Mouse (Mus musculus) megakaryocyte, embryonic 14.5 days (primary cell): ENCODE data around the gene Ece1. TPM values are rescaled to one million over a fixed set of nuclear protein-coding genes. Genes with fewer than 3 reads are reported as not detected.

Experiments used
- H3K27me3 ChIP-seq: replicated peaks from 2 replicates; pipeline ENCODE3; 2012; ENCODE audit warnings: inconsistent platforms
- H3K36me3 ChIP-seq: replicated peaks from 2 replicates; pipeline ENCODE3; 2012; ENCODE audit warnings: low read length, inconsistent platforms, mixed read lengths
- H3K4me1 ChIP-seq: 2 replicates; pipeline ENCODE4 v1.6.1; 2012; ENCODE audit warnings: inconsistent platforms
- H3K4me3 ChIP-seq: replicated peaks from 2 replicates; pipeline ENCODE3; 2012; ENCODE audit warnings: moderate library complexity, mild to moderate bottlenecking, inconsistent platforms
- H3K9me3 ChIP-seq: 2 replicates; pipeline ENCODE4 v1.6.1; 2012; ENCODE audit warnings: inconsistent platforms
- FLI1 ChIP-seq: IDR thresholded peaks from 2 replicates; pipeline ENCODE4 v1.6.1; 2012; ENCODE audit warnings: low read length, inconsistent platforms, mixed read lengths
- GATA1 ChIP-seq: IDR thresholded peaks from 3 replicates; pipeline ENCODE4 v1.6.1; 2012; ENCODE audit warnings: mixed read lengths, low read length, inconsistent platforms, borderline replicate concordance
- polyA plus RNA-seq: library from polyadenylated mRNA; stranded (reverse); fragments of >175 nt; gene quantifications from 2 replicates; pipeline ENCODE4 v1.2.3, GENCODE M21; 2012; ENCODE audit warnings: low replicate concordance; ENCODE audit not compliant: insufficient read depth

Gene Ece1
- polyA plus RNA-seq, 1 experiment, result 5.0 TPM

DNA sequence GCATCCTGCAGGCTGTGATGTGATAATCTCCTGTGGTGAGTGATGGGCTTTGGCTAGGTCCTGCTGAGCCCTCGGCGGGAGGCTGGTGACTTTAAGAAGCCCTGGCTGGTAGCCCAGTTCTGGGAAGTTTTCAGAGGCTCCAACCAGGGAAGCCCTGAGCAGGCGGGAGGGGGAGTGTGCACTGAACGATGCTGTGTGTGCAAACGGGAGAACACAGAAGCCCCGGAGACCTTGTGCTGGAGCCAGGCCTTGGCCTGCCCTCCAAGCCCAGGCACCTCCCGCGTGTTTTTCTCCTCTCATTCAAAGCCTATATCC, 35.2 kb downstream of the Ece1 start:
- peaks cover 22% of the 10 kb centered on the region for H3K4me1 ChIP-seq
- no peaks in the 10 kb centered on the region for H3K9me3 ChIP-seq
- no peaks in the 10 kb centered on the region for H3K36me3 ChIP-seq
- peaks cover 46% of the 10 kb centered on the region for H3K27me3 ChIP-seq
- no peak overlapping the region for H3K4me3 ChIP-seq
- TF ChIP-seq FLI1 (no peak), GATA1 (no peak)

DNA sequence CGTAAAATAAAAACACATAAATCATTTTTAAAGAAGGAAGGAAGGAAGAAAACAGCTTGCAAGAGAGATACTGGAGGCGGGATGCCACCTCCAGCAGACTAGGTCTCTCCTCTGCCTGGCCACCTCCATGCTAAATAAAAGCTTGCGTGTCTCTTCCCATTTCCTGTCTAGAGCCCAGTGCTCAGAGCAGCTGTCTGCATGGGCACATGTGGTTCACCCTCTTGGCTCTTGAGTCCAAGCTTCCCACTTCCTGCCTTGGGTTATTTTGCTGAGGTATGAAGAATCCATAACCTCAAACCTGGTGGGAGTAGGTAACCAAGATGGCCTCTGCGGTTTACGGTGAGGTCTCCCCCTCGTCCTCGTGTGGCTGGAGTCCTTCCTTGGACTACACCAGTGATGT, 36.5 kb downstream of the Ece1 start:
- Histone ChIP-seq H3K36me3 (no peaks in the 10 kb centered on the region), H3K9me3 (no peaks in the 10 kb centered on the region), H3K4me1 (peaks cover 22% of the 10 kb centered on the region), H3K27me3 (peaks cover 45% of the 10 kb centered on the region), H3K4me3 (no peak overlapping the region)
- TF ChIP-seq FLI1 (no peak), GATA1 (no peak)

DNA sequence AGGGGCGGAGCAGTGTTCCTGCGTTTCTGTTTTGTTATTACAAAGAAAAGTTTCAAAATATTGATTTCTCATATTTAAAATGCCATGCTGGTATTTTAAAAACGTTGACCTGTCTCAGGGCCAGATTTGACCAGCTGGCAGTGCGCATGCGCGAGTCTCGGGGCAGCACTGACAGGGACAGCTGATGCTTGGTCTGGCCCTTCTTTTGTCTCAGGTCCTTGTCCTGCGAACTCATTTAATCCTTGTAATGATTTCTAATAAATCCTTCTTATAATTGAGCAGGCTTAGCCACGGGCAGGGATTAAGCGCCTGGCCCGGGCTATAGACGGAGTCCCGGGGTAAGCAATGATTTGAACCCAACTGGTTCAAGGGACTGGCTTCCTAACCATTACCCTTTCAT, 40.2 kb downstream of the Ece1 start:
- H3K4me3 ChIP-seq, result no peak overlapping the region
- peaks cover 26% of the 10 kb centered on the region for H3K4me1 ChIP-seq
- H3K27me3 ChIP-seq, result peaks cover 53% of the 10 kb centered on the region
- no peaks in the 10 kb centered on the region for H3K9me3 ChIP-seq
- no peaks in the 10 kb centered on the region for H3K36me3 ChIP-seq
- TF ChIP-seq GATA1 (no peak), FLI1 (no peak)

DNA sequence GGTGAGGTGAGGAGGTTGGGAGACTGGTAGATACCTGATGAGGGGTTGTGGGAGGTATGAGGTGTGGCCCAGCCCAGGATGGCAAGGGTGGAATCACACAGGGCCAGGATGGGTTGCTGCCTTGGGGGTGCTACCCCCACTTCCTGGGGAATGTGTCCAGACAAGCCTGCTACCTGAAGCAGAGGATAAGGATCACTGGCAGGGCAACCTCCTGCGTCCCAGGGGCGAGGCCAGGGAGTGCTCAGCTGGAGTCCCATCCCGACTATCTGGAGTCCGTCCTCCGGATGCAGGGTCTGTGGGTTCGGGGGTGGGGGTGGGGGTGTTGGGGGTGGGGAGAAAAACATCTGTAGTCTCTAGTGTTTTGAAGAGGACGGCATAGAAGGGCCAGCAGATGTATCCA, 40.8 kb downstream of the Ece1 start:
- no peaks in the 10 kb centered on the region for H3K9me3 ChIP-seq
- H3K4me3 ChIP-seq, result no peak overlapping the region
- no peaks in the 10 kb centered on the region for H3K36me3 ChIP-seq
- TF ChIP-seq GATA1 (no peak), FLI1 (no peak)
- H3K27me3 ChIP-seq, result peaks cover 48% of the 10 kb centered on the region
- peaks cover 24% of the 10 kb centered on the region for H3K4me1 ChIP-seq

DNA sequence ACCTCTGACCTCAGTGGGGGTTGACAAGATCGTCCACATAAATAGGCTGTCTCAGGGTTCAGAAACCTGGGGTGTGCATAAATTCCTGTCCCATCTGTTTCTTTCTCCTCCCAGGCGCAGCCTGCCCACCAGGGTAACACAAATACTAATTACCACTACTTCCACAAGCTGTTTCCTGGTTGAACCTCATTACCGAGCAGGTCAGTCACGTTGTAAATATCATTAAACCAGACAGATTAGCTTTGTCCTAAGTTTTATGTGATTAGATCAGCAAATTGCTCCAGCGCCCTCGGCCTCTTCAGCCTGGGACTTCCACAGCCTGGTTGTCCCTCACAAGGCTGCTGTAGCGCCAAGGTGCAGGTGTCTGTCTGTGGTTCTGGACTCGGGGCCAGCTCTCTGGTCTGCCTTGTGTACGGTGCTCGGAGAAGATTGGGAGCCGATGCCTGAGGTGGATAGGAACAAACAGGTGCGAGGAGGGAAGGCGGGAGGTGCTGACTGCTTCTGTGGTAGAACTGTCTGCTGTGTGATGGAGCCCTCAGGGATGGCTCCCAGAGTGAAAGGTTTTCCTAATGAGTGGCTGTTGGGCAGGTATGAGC, 43.0 kb downstream of the Ece1 start:
- Histone ChIP-seq H3K4me1 (peaks cover 20% of the 10 kb centered on the region), H3K9me3 (no peaks in the 10 kb centered on the region), H3K36me3 (no peaks in the 10 kb centered on the region), H3K27me3 (peaks cover 29% of the 10 kb centered on the region), H3K4me3 (no peak overlapping the region)
- TF ChIP-seq FLI1, result no peak
- TF ChIP-seq GATA1, result no peak

DNA sequence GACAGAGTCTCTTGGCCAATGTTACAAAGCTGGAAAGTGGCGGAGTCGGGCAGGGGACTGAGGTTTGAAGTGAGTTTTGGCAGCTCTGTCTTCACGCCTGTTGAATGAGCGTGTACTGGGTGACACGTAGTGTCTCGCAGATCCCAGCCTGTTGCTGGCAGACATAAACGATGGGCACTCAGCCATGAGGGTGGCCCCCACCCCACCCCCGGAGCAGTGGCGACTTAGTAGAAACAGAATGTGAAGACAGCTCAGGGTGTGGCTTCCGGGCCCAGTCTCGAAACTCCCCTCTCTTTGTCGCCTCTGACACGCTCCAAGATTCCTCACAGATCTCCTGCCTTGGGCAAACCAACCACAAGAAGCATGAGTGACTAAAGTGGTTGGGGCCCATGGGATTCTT, 45.9 kb downstream of the Ece1 start:
- Histone ChIP-seq H3K27me3 (peaks cover 32% of the 10 kb centered on the region), H3K36me3 (no peaks in the 10 kb centered on the region), H3K9me3 (no peaks in the 10 kb centered on the region), H3K4me3 (no peak overlapping the region), H3K4me1 (peaks cover 23% of the 10 kb centered on the region)
- no peak for TF ChIP-seq GATA1
- TF ChIP-seq FLI1, result no peak

DNA sequence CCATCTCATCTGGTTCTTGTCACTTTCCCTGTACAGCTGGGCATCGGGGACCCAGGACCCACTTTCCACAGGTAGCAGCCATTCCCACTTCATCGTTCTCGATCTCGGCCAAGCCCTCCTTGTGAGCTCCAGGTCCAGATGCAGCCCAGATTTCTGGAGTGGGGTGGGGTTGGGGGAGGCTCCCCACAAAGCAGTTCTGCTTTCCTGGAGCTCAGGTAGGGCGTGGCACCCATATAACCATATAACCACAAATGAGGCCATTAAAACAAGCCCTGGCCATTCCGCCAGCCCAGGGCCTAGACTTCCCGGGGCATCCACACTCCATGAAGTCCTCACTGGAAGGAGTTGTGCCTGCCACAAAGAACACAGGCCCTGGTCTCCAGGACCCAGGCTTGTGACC, 46.5 kb downstream of the Ece1 start:
- no peak for TF ChIP-seq FLI1
- TF ChIP-seq GATA1, result no peak
- Histone ChIP-seq H3K4me1 (peaks cover 28% of the 10 kb centered on the region), H3K4me3 (no peak overlapping the region), H3K36me3 (no peaks in the 10 kb centered on the region), H3K27me3 (peaks cover 34% of the 10 kb centered on the region), H3K9me3 (no peaks in the 10 kb centered on the region)

DNA sequence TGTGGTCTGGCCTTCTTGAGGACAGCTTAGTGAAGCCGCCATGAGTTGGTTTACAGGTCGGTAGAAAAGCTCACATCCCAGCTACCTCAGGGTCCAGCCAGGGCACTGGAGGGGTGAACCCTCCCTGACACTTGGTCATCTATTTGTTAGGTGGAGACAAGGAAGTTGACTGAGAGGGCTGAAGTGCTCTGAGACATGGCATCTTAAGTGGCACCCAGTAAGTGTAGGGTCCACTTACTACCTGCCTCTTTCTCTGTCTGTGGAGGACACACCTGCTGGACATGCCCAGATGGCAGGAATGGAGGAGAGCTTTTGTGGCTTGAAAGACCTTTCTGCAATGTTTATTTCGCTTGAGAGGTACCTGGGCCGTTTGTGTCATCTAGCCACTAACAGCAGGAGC, 46.9 kb downstream of the Ece1 start:
- H3K27me3 ChIP-seq, result peaks cover 36% of the 10 kb centered on the region
- H3K4me1 ChIP-seq, result peaks cover 33% of the 10 kb centered on the region
- peak overlapping the region; percentile 77 for H3K4me3 ChIP-seq
- TF ChIP-seq FLI1 (no peak), GATA1 (no peak)
- H3K9me3 ChIP-seq, result no peaks in the 10 kb centered on the region
- H3K36me3 ChIP-seq, result no peaks in the 10 kb centered on the region

DNA sequence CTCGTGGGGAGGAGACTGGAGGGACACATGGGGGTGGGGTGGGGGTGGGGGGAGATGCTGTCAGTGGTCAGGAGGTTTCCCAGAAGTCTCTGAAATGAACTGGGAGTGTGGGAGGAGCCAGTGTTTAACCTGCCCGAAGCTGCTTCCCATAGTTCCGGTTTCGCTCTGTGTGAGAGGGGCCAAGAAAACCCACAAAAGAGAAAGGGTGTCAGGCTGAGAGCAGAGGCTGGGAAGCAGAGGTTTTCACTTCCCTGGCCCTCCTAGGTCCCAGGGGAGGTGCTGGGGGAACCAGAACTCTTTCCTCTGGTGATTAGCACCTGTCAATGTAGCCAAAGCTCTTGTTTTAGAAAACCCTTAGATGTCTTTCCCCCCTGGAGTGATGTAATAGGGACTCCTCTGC, 47.4 kb downstream of the Ece1 start:
- Histone ChIP-seq H3K36me3 (no peaks in the 10 kb centered on the region), H3K4me3 (peak overlapping the region; percentile 77), H3K27me3 (peaks cover 42% of the 10 kb centered on the region), H3K4me1 (peaks cover 36% of the 10 kb centered on the region), H3K9me3 (no peaks in the 10 kb centered on the region)
- TF ChIP-seq FLI1 (no peak), GATA1 (no peak)

DNA sequence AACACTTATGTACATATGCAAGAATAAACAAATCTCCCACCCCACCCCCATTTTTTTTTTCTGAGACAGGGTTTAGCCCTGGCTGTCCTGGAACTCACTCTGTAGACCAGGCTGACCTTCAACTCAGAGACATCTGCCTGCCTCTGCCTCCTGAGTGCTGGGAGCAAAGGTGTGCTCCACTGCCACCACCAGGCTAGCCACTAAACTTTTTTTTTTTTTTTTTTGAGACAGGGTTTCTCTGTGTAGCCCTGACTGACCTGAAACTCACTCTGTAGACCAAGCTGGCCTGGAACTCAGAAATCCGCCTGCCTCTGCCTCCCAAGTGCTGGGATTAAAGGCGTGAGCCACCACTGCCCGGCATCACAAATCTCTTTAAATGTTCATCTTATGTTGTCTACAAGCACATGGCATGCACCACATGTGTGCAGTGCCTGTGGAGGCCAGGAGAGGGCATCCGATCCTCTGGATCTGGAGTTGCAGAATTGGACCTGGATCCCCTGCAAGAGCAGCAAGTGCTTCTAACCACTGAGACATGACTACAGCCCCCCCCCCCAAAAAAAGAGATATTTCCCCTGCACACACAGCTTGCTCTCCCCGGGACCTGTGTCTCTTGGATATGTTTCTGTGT, 48.5 kb downstream of the Ece1 start:
- Histone ChIP-seq H3K4me3 (no peak overlapping the region), H3K36me3 (no peaks in the 10 kb centered on the region), H3K4me1 (peaks cover 32% of the 10 kb centered on the region), H3K9me3 (no peaks in the 10 kb centered on the region), H3K27me3 (peaks cover 38% of the 10 kb centered on the region)
- no peak for TF ChIP-seq GATA1
- TF ChIP-seq FLI1, result no peak
